Mouse (Mus musculus): Measurements from ENCODE around the gene Kat2a.

DNA sequence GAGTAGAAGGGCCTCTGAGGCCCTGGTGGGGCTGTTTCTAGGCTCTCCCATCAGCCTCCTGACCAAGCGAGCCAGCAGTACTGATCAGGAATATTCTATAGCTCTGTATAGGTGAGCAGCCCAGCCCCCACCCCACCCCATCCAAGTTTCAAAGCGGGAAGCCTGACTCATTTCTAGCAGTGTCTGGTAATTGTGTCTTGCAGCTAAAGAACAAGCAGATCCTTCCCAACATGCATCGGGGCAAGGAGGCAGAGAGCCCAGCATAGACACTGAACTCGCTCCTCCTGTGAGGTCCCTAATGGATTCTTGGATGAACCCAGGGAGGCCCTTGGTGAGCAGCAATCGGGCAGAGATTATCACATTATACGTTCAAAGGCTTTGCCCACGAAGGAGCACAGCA, 34.5 kb downstream of the Kat2a start:
- TF ChIP-seq CTCF (IDR thresholded peaks at IDR 0.05; ENCODE audit: control insufficient read depth, insufficient read depth, low read length) (no peak), POLR2A (IDR thresholded peaks at IDR 0.05; ENCODE audit: borderline replicate concordance, control insufficient read depth, low read depth, low read length) (no peak)

Data from bone marrow, adult 2 months (tissue).